In genomic region chr4:111495949-111496348, GRCm38 (mm10) we compare ENCODE assay signal across 8 mouse cellular contexts.
DNase-seq lines count a peak whose midpoint lies in the region; ATAC-seq and TF ChIP-seq lines count a peak whose summit lies in the region.

No protein-coding gene starts in this region.

- no peak for TF ChIP-seq EP300 in CH12.LX (IDR thresholded peaks at IDR 0.05; ENCODE audit: low read length)
- no peak for TF ChIP-seq EP300 in lung, postnatal 0 days (IDR thresholded peaks at IDR 0.05)

- H3K36me3 ChIP-seq in CH12.LX (replicated peaks in 1 of 2; ENCODE audit: control insufficient read depth in 1 of 2, insufficient read depth in 1 of 2, low read length in 1 of 2): no peaks in the 10 kb centered on the region
- H3K36me3 ChIP-seq in forebrain, embryonic 10.5 days (replicated peaks): no peaks in the 10 kb centered on the region
- H3K36me3 ChIP-seq in lung, postnatal 0 days (ENCODE audit: insufficient read depth, low read length): no peaks in the 10 kb centered on the region

- peaks cover 8 to 17% of the 10 kb centered on the region in 2 experiments; a peak in 3 of 4 replicates for H3K4me1 ChIP-seq in CH12.LX (ENCODE audit: control insufficient read depth in 1 of 2, insufficient read depth in 2 of 2)
- H3K4me1 ChIP-seq in bone marrow macrophage, adult 2 months (ENCODE audit: control insufficient read depth, insufficient read depth, low read length): no peaks in the 10 kb centered on the region
- no peaks in the 10 kb centered on the region for H3K4me1 ChIP-seq in forebrain, embryonic 10.5 days
- no peaks in the 10 kb centered on the region for H3K4me1 ChIP-seq in lung, postnatal 0 days (ENCODE audit: insufficient read depth, low read depth, low read length)

- H3K27ac ChIP-seq in CH12.LX (ENCODE audit: insufficient read depth, low read depth): no peak overlapping the region
- no peak overlapping the region for H3K27ac ChIP-seq in bone marrow macrophage, adult 2 months (ENCODE audit: insufficient read depth, low read depth, low read length)
- no peak overlapping the region for H3K27ac ChIP-seq in forebrain, embryonic 10.5 days
- no peak overlapping the region for H3K27ac ChIP-seq in lung, postnatal 0 days (ENCODE audit: low read length)

- peak; percentile 74 to 92 for TF ChIP-seq CTCF in CH12.LX (conservative IDR thresholded peaks at IDR 0.05 in 1 of 2, IDR thresholded peaks at IDR 0.05 in 1 of 2; ENCODE audit: low read depth in 2 of 2, low read length in 2 of 2)
- peak; percentile 46; the same call in 1 of the 2 replicates for TF ChIP-seq CTCF in bone marrow macrophage, adult 2 months (IDR thresholded peaks at IDR 0.05; ENCODE audit: low read depth, low read length)
- TF ChIP-seq CTCF in lung, postnatal 0 days (IDR thresholded peaks at IDR 0.05): peak; percentile 91

- peak; percentile 79 for DNase-seq in CH12.LX (ENCODE audit: extremely low read depth)
- peak; percentile 68 for DNase-seq in forebrain, embryonic 10.5 days (ENCODE audit: extremely low spot score, low spot score)
- DNase-seq in heart, postnatal 36 days: peak; percentile 70 to 84
- peak; percentile 62 for DNase-seq in layer of hippocampus, adult 9-10 months (ENCODE audit: low spot score)
- DNase-seq in lung, postnatal 0 days (ENCODE audit: low spot score): peak; percentile 63
- DNase-seq in retina, postnatal 1 day: peak; percentile 68
- DNase-seq in urinary bladder, adult 18-20 months (ENCODE audit: low spot score in 2 of 2): peak; percentile 23 to 57

- dilution Hi-C loops in CH12.LX (cut with MboI; ENCODE audit: extremely low pct_ligation_motif_present, extremely low pct_unique_long_range_greater_than_20kb, low sequenced_read_pairs): no loop called here

- no peak overlapping the region for H3K9ac ChIP-seq in CH12.LX (ENCODE audit: insufficient read depth, low read depth)
- no peak overlapping the region for H3K9ac ChIP-seq in lung, postnatal 0 days (replicated peaks; ENCODE audit: low read depth)

- intact Hi-C loops in heart, postnatal 36 days (cut with DNase I): loop anchor here (1.0 to 10.0 kb wide), 3 partner anchors 130 to 1441 kb away; no protein-coding TSS in a partner anchor

- 9% methylated on average over 2 of the region's 2 CpGs for WGBS in forebrain, embryonic 10.5 days
- 6% methylated on average over 2 of the region's 2 CpGs for WGBS in lung, postnatal 0 days

- ATAC-seq in lung, postnatal 0 days: no peak

- TF ChIP-seq POLR2A in CH12.LX (IDR thresholded peaks at IDR 0.05; ENCODE audit: low read depth, low read length): no peak
- TF ChIP-seq POLR2A in bone marrow macrophage, adult 2 months (IDR thresholded peaks at IDR 0.05; ENCODE audit: borderline replicate concordance, low read depth, low read length): no peak

- H3K79me2 ChIP-seq in CH12.LX (replicated peaks; ENCODE audit: control insufficient read depth, extremely low read depth, insufficient read depth, poor library complexity, severe bottlenecking): no peaks in the 10 kb centered on the region

- in situ Hi-C loops in CH12.LX (cut with MboI; ENCODE audit: low pct_ligation_motif_present, low pct_unique_long_range_greater_than_20kb, low sequenced_read_pairs): no loop called here

- H3K4me2 ChIP-seq in CH12.LX (ENCODE audit: insufficient read depth, low read depth, poor library complexity, severe bottlenecking): no peak overlapping the region
- no peak overlapping the region for H3K4me2 ChIP-seq in lung, postnatal 0 days (replicated peaks; ENCODE audit: low read depth, low read length)

- no peaks in the 10 kb centered on the region for H3K27me3 ChIP-seq in CH12.LX (replicated peaks)
- no peaks in the 10 kb centered on the region for H3K27me3 ChIP-seq in forebrain, embryonic 10.5 days (ENCODE audit: poor library complexity, severe bottlenecking)
- H3K27me3 ChIP-seq in lung, postnatal 0 days (replicated peaks; ENCODE audit: insufficient read depth, low read length): no peaks in the 10 kb centered on the region

- no peak overlapping the region for H3K4me3 ChIP-seq in CH12.LX (replicated peaks in 1 of 3; ENCODE audit: low read depth in 2 of 3, low read length in 2 of 3, poor library complexity in 1 of 3)
- H3K4me3 ChIP-seq in bone marrow macrophage, adult 2 months (ENCODE audit: insufficient read depth, low read length): no peak overlapping the region
- H3K4me3 ChIP-seq in forebrain, embryonic 10.5 days: no peak overlapping the region
- no peak overlapping the region for H3K4me3 ChIP-seq in lung, postnatal 0 days (ENCODE audit: low read depth, low read length)

- peak; percentile 79 for TF ChIP-seq RAD21 in CH12.LX (IDR thresholded peaks at IDR 0.05; ENCODE audit: low read depth, low read length)

- no peaks in the 10 kb centered on the region for H3K9me3 ChIP-seq in CH12.LX (replicated peaks; ENCODE audit: low read length)
- H3K9me3 ChIP-seq in forebrain, embryonic 10.5 days: no peaks in the 10 kb centered on the region
- no peaks in the 10 kb centered on the region for H3K9me3 ChIP-seq in lung, postnatal 0 days (ENCODE audit: low read length)

TF ChIP-seq in CH12.LX, 34 proteins besides CTCF, POLR2A, EP300 and RAD21:
- peak; percentile 97 for TF ChIP-seq SMC3 (IDR thresholded peaks at IDR 0.05; ENCODE audit: low read depth, low read length)
- peak; percentile 64 for TF ChIP-seq ZC3H11A (IDR thresholded peaks at IDR 0.05; ENCODE audit: low read depth, low read length)
- TF ChIP-seq USF2 (conservative IDR thresholded peaks at IDR 0.05; ENCODE audit: low read depth, low read length): no peak
- no peak for TF ChIP-seq RCOR1 (conservative IDR thresholded peaks at IDR 0.05; ENCODE audit: low read depth, low read length)
- peak; percentile 70; the same call in 1 of the 2 replicates for TF ChIP-seq MYC (IDR thresholded peaks at IDR 0.05; ENCODE audit: low read depth, low read length)
- no peak for TF ChIP-seq CHD1 (IDR thresholded peaks at IDR 0.05; ENCODE audit: low read depth, low read length)
- no peak for TF ChIP-seq MAX (IDR thresholded peaks at IDR 0.05; ENCODE audit: low read length)
- TF ChIP-seq E2F4 (IDR thresholded peaks at IDR 0.05; ENCODE audit: insufficient replicate concordance, low read depth, low read length): no peak
